Mouse (Mus musculus): ENCODE measurements around the gene Mapk14. TPM values are rescaled to one million over a fixed set of nuclear protein-coding genes. Genes with fewer than 3 reads are reported as not detected.

The Mapk14 gene
- polyA plus RNA-seq, 1 experiment from 2014 or later = 38.1 TPM

GRCm38 (mm10) chr17:28702646-28703045 lies 11.5 kb downstream of the Mapk14 start:
- H3K27ac ChIP-seq (ENCODE audit: low read depth, low read length) = no peak overlapping the region
- no peak for ATAC-seq (ENCODE audit: low FRiP score)
- no peak overlapping the region for H3K9ac ChIP-seq (ENCODE audit: low read depth, low read length)
- H3K36me3 ChIP-seq (ENCODE audit: control insufficient read depth, insufficient read depth, low read length) = no peaks in the 10 kb centered on the region
- peaks cover 3% of the 10 kb centered on the region; the same call in 1 of the 2 replicates for H3K4me1 ChIP-seq (replicated peaks; ENCODE audit: control insufficient read depth, insufficient read depth, low read length)
- no peak overlapping the region for H3K4me2 ChIP-seq (replicated peaks; ENCODE audit: low read depth, low read length)
- H3K4me3 ChIP-seq (ENCODE audit: low read depth, low read length) = no peak overlapping the region
- no peak for DNase-seq (ENCODE audit: low spot score)
- WGBS = 84% methylated on average over 2 of the region's 2 CpGs
- no peaks in the 10 kb centered on the region for H3K27me3 ChIP-seq (ENCODE audit: control insufficient read depth, insufficient read depth, low read length)
- H3K9me3 ChIP-seq (ENCODE audit: control insufficient read depth, low read length) = no peaks in the 10 kb centered on the region

GRCm38 (mm10) chr17:28706697-28707096 lies 15.6 kb downstream of the Mapk14 start:
- Histone ChIP-seq H3K27me3 (ENCODE audit: control insufficient read depth, insufficient read depth, low read length) (no peaks in the 10 kb centered on the region), H3K4me1 (replicated peaks; ENCODE audit: control insufficient read depth, insufficient read depth, low read length) (no peaks in the 10 kb centered on the region), H3K9me3 (ENCODE audit: control insufficient read depth, low read length) (no peaks in the 10 kb centered on the region), H3K36me3 (ENCODE audit: control insufficient read depth, insufficient read depth, low read length) (no peaks in the 10 kb centered on the region), H3K4me3 (ENCODE audit: low read depth, low read length) (no peak overlapping the region), H3K9ac (ENCODE audit: low read depth, low read length) (no peak overlapping the region), H3K4me2 (replicated peaks; ENCODE audit: low read depth, low read length) (no peak overlapping the region), H3K27ac (ENCODE audit: low read depth, low read length) (no peak overlapping the region)
- WGBS = 63% methylated on average over 1 of the region's 1 CpGs
- ATAC-seq (ENCODE audit: low FRiP score) = no peak
- DNase-seq (ENCODE audit: low spot score) = no peak

- no peaks in the 10 kb centered on the region for H3K4me1 ChIP-seq (replicated peaks; ENCODE audit: control insufficient read depth, insufficient read depth, low read length)
- no peaks in the 10 kb centered on the region for H3K36me3 ChIP-seq (ENCODE audit: control insufficient read depth, insufficient read depth, low read length)
- H3K4me3 ChIP-seq (ENCODE audit: low read depth, low read length) = no peak overlapping the region
- 94% methylated on average over 3 of the region's 3 CpGs for WGBS
- H3K9ac ChIP-seq (ENCODE audit: low read depth, low read length) = no peak overlapping the region
- no peak overlapping the region for H3K27ac ChIP-seq (ENCODE audit: low read depth, low read length)
- ATAC-seq (ENCODE audit: low FRiP score) (no peak), DNase-seq (ENCODE audit: low spot score) (no peak)
- no peak overlapping the region for H3K4me2 ChIP-seq (replicated peaks; ENCODE audit: low read depth, low read length)
- no peaks in the 10 kb centered on the region for H3K9me3 ChIP-seq (ENCODE audit: control insufficient read depth, low read length)
- no peaks in the 10 kb centered on the region for H3K27me3 ChIP-seq (ENCODE audit: control insufficient read depth, insufficient read depth, low read length)
Measured at GRCm38 (mm10) chr17:28707136-28707627, 16.1 kb downstream of the Mapk14 start.

GRCm38 (mm10) chr17:28707816-28708215 lies 16.7 kb downstream of the Mapk14 start:
- H3K4me2 ChIP-seq (replicated peaks; ENCODE audit: low read depth, low read length) = no peak overlapping the region
- WGBS = 92% methylated on average over 2 of the region's 2 CpGs
- H3K4me3 ChIP-seq (ENCODE audit: low read depth, low read length) = no peak overlapping the region
- ATAC-seq (ENCODE audit: low FRiP score) = no peak
- H3K36me3 ChIP-seq (ENCODE audit: control insufficient read depth, insufficient read depth, low read length) = no peaks in the 10 kb centered on the region
- no peaks in the 10 kb centered on the region for H3K27me3 ChIP-seq (ENCODE audit: control insufficient read depth, insufficient read depth, low read length)
- no peaks in the 10 kb centered on the region for H3K4me1 ChIP-seq (replicated peaks; ENCODE audit: control insufficient read depth, insufficient read depth, low read length)
- H3K9me3 ChIP-seq (ENCODE audit: control insufficient read depth, low read length) = no peaks in the 10 kb centered on the region
- H3K9ac ChIP-seq (ENCODE audit: low read depth, low read length) = no peak overlapping the region
- H3K27ac ChIP-seq (ENCODE audit: low read depth, low read length) = no peak overlapping the region
- no peak for DNase-seq (ENCODE audit: low spot score)

GRCm38 (mm10) chr17:28708989-28709388 lies 17.9 kb downstream of the Mapk14 start:
- Histone ChIP-seq H3K4me3 (ENCODE audit: low read depth, low read length) (no peak overlapping the region), H3K4me1 (replicated peaks; ENCODE audit: control insufficient read depth, insufficient read depth, low read length) (no peaks in the 10 kb centered on the region), H3K27ac (ENCODE audit: low read depth, low read length) (no peak overlapping the region), H3K36me3 (ENCODE audit: control insufficient read depth, insufficient read depth, low read length) (no peaks in the 10 kb centered on the region), H3K27me3 (ENCODE audit: control insufficient read depth, insufficient read depth, low read length) (no peaks in the 10 kb centered on the region), H3K9ac (ENCODE audit: low read depth, low read length) (no peak overlapping the region), H3K4me2 (replicated peaks; ENCODE audit: low read depth, low read length) (no peak overlapping the region), H3K9me3 (ENCODE audit: control insufficient read depth, low read length) (no peaks in the 10 kb centered on the region)
- DNase-seq (ENCODE audit: low spot score) = no peak
- WGBS = 60% methylated on average over 2 of the region's 2 CpGs
- ATAC-seq (ENCODE audit: low FRiP score) = no peak

GRCm38 (mm10) chr17:28709552-28710290 lies 18.6 kb downstream of the Mapk14 start:
- Histone ChIP-seq H3K9ac (ENCODE audit: low read depth, low read length) (no peak overlapping the region), H3K4me2 (replicated peaks; ENCODE audit: low read depth, low read length) (no peak overlapping the region), H3K4me1 (replicated peaks; ENCODE audit: control insufficient read depth, insufficient read depth, low read length) (no peaks in the 10 kb centered on the region), H3K9me3 (ENCODE audit: control insufficient read depth, low read length) (no peaks in the 10 kb centered on the region), H3K27me3 (ENCODE audit: control insufficient read depth, insufficient read depth, low read length) (no peaks in the 10 kb centered on the region), H3K36me3 (ENCODE audit: control insufficient read depth, insufficient read depth, low read length) (no peaks in the 10 kb centered on the region), H3K27ac (ENCODE audit: low read depth, low read length) (no peak overlapping the region), H3K4me3 (ENCODE audit: low read depth, low read length) (no peak overlapping the region)
- WGBS = 89% methylated on average over 8 of the region's 8 CpGs
- DNase-seq (ENCODE audit: low spot score) (no peak), ATAC-seq (ENCODE audit: low FRiP score) (no peak)

GRCm38 (mm10) chr17:28710291-28710688 lies 19.2 kb downstream of the Mapk14 start:
- no peak overlapping the region for H3K4me2 ChIP-seq (replicated peaks; ENCODE audit: low read depth, low read length)
- no peak overlapping the region for H3K9ac ChIP-seq (ENCODE audit: low read depth, low read length)
- DNase-seq (ENCODE audit: low spot score) = no peak
- WGBS = 94% methylated on average over 8 of the region's 8 CpGs
- H3K4me3 ChIP-seq (ENCODE audit: low read depth, low read length) = no peak overlapping the region
- ATAC-seq (ENCODE audit: low FRiP score) = no peak
- H3K4me1 ChIP-seq (replicated peaks; ENCODE audit: control insufficient read depth, insufficient read depth, low read length) = no peaks in the 10 kb centered on the region
- H3K9me3 ChIP-seq (ENCODE audit: control insufficient read depth, low read length) = no peaks in the 10 kb centered on the region
- H3K27me3 ChIP-seq (ENCODE audit: control insufficient read depth, insufficient read depth, low read length) = no peaks in the 10 kb centered on the region
- H3K36me3 ChIP-seq (ENCODE audit: control insufficient read depth, insufficient read depth, low read length) = no peaks in the 10 kb centered on the region
- no peak overlapping the region for H3K27ac ChIP-seq (ENCODE audit: low read depth, low read length)

- WGBS = 92% methylated on average over 6 of the region's 6 CpGs
- no peaks in the 10 kb centered on the region for H3K4me1 ChIP-seq (replicated peaks; ENCODE audit: control insufficient read depth, insufficient read depth, low read length)
Measured at GRCm38 (mm10) chr17:28711237-28711636, 20.1 kb downstream of the Mapk14 start.

GRCm38 (mm10) chr17:28712305-28712704 lies 21.2 kb downstream of the Mapk14 start:
- H3K9ac ChIP-seq (ENCODE audit: low read depth, low read length) = no peak overlapping the region
- no peaks in the 10 kb centered on the region for H3K27me3 ChIP-seq (ENCODE audit: control insufficient read depth, insufficient read depth, low read length)
- H3K4me3 ChIP-seq (ENCODE audit: low read depth, low read length) = no peak overlapping the region
- no peak overlapping the region for H3K4me2 ChIP-seq (replicated peaks; ENCODE audit: low read depth, low read length)
- H3K27ac ChIP-seq (ENCODE audit: low read depth, low read length) = no peak overlapping the region
- ATAC-seq (ENCODE audit: low FRiP score) = no peak
- H3K9me3 ChIP-seq (ENCODE audit: control insufficient read depth, low read length) = no peaks in the 10 kb centered on the region
- no peak for DNase-seq (ENCODE audit: low spot score)
- 93% methylated on average over 6 of the region's 6 CpGs for WGBS
- H3K36me3 ChIP-seq (ENCODE audit: control insufficient read depth, insufficient read depth, low read length) = no peaks in the 10 kb centered on the region
- H3K4me1 ChIP-seq (replicated peaks; ENCODE audit: control insufficient read depth, insufficient read depth, low read length) = no peaks in the 10 kb centered on the region

More at GRCm38 (mm10) chr17:28711237-28711636, 20.1 kb downstream of the Mapk14 start:
- no peak overlapping the region for H3K9ac ChIP-seq (ENCODE audit: low read depth, low read length)
- H3K9me3 ChIP-seq (ENCODE audit: control insufficient read depth, low read length) = no peaks in the 10 kb centered on the region
- no peak for DNase-seq (ENCODE audit: low spot score)
- H3K27me3 ChIP-seq (ENCODE audit: control insufficient read depth, insufficient read depth, low read length) = no peaks in the 10 kb centered on the region
- H3K36me3 ChIP-seq (ENCODE audit: control insufficient read depth, insufficient read depth, low read length) = no peaks in the 10 kb centered on the region
- H3K27ac ChIP-seq (ENCODE audit: low read depth, low read length) = no peak overlapping the region
- no peak overlapping the region for H3K4me2 ChIP-seq (replicated peaks; ENCODE audit: low read depth, low read length)
- ATAC-seq (ENCODE audit: low FRiP score) = no peak
- H3K4me3 ChIP-seq (ENCODE audit: low read depth, low read length) = no peak overlapping the region
